Mouse (Mus musculus) CH12.LX (cell line): Measurements from ENCODE around the gene Prr15l. TPM values are rescaled to one million over a fixed set of nuclear protein-coding genes. Genes with fewer than 3 reads are reported as not detected.

Experiments used
- DNase-seq: peaks from one replicate; pipeline ENCODE4 v3.0.0-alpha.2; 2013; ENCODE audit errors: extremely low read depth
- H3K27ac ChIP-seq: 2 replicates; pipeline ENCODE4 v1.5.1; 2012; ENCODE audit warnings: low read depth, mild to moderate bottlenecking, control low read depth, moderate library complexity; ENCODE audit not compliant: insufficient read depth
- H3K27me3 ChIP-seq: replicated peaks from 2 replicates; pipeline ENCODE3; 2012; ENCODE audit warnings: inconsistent platforms
- H3K36me3 ChIP-seq, 2 experiments: replicated peaks in 1 of 2; 2 replicates each; pipeline versions ENCODE3 to v1.6.1; 2012; ENCODE audit warnings: inconsistent platforms in 1 of 2, low read length in 1 of 2, mild to moderate bottlenecking in 1 of 2, mixed read lengths in 1 of 2, moderate library complexity in 1 of 2; ENCODE audit not compliant: control insufficient read depth in 1 of 2, insufficient read depth in 1 of 2
- H3K4me1 ChIP-seq, 2 experiments: 2 replicates each; pipeline ENCODE4 v1.6.1; 2012; ENCODE audit warnings: inconsistent platforms in 1 of 2, moderate library complexity in 1 of 2; ENCODE audit not compliant: insufficient read depth in 2 of 2, control insufficient read depth in 1 of 2
- H3K4me2 ChIP-seq: 2 replicates; pipeline ENCODE4 v1.6.1; 2012; ENCODE audit warnings: low read depth, mild to moderate bottlenecking, control low read depth; ENCODE audit not compliant: poor library complexity, insufficient read depth, severe bottlenecking
- H3K4me3 ChIP-seq, 3 experiments: fragments of 150-350 bp in 1 of 3; sonication (generic) in 1 of 3; replicated peaks in 1 of 3; 2 replicates each; pipeline versions ENCODE3 to v1.5.1; 2011 to 2012; ENCODE audit warnings: low read depth in 2 of 3, low read length in 2 of 3, mild to moderate bottlenecking in 2 of 3, moderate library complexity in 2 of 3, control low read depth in 1 of 3, improper control_type of control experiment in 1 of 3, inconsistent platforms in 1 of 3, mixed read lengths in 1 of 3; ENCODE audit not compliant: poor library complexity in 1 of 3
- H3K79me2 ChIP-seq: replicated peaks from 2 replicates; pipeline ENCODE4 v1.6.1; 2012; ENCODE audit warnings: mild to moderate bottlenecking, moderate library complexity; ENCODE audit not compliant: control insufficient read depth, poor library complexity, insufficient read depth, severe bottlenecking; ENCODE audit errors: extremely low read depth
- H3K9ac ChIP-seq: 2 replicates; pipeline ENCODE4 v1.6.1; 2012; ENCODE audit warnings: low read depth, mild to moderate bottlenecking, control low read depth, moderate library complexity; ENCODE audit not compliant: insufficient read depth
- H3K9me3 ChIP-seq: replicated peaks from 2 replicates; pipeline ENCODE3; 2012; ENCODE audit warnings: low read length, inconsistent platforms, mixed read lengths
- CHD1 ChIP-seq: IDR thresholded peaks from 2 replicates; pipeline ENCODE4 v1.6.1; 2012; ENCODE audit warnings: low read depth, low read length, improper control_type of control experiment, inconsistent platforms
- CHD2 ChIP-seq: IDR thresholded peaks from 2 replicates; pipeline ENCODE4 v1.6.1; 2011; ENCODE audit warnings: low read length, improper control_type of control experiment
- E2F4 ChIP-seq: IDR thresholded peaks from 2 replicates; pipeline ENCODE4 v1.6.1; 2011; ENCODE audit warnings: low read depth, low read length, improper control_type of control experiment; ENCODE audit not compliant: insufficient replicate concordance
- EP300 ChIP-seq: IDR thresholded peaks from 2 replicates; pipeline ENCODE4 v1.6.1; 2011; ENCODE audit warnings: low read length, improper control_type of control experiment
- ETS1 ChIP-seq: conservative IDR thresholded peaks from 2 replicates; pipeline ENCODE4 v1.6.1; 2012; ENCODE audit warnings: low read depth, mild to moderate bottlenecking, inconsistent platforms, low read length, improper control_type of control experiment, moderate library complexity
- GABPA ChIP-seq: IDR thresholded peaks from 2 replicates; pipeline ENCODE4 v1.6.1; 2012; ENCODE audit warnings: low read depth, low read length, improper control_type of control experiment, inconsistent platforms; ENCODE audit not compliant: insufficient replicate concordance
- HCFC1 ChIP-seq: IDR thresholded peaks from 2 replicates; pipeline ENCODE4 v1.6.1; 2012; ENCODE audit warnings: low read depth, mild to moderate bottlenecking, inconsistent platforms, low read length, improper control_type of control experiment
- KAT2A ChIP-seq: IDR thresholded peaks from 2 replicates; pipeline ENCODE4 v1.6.1; 2012; ENCODE audit warnings: low read length, improper control_type of control experiment, inconsistent platforms; ENCODE audit not compliant: insufficient replicate concordance
- MAFK ChIP-seq: IDR thresholded peaks from 2 replicates; pipeline ENCODE4 v1.6.1; 2011; ENCODE audit warnings: low read length, improper control_type of control experiment; ENCODE audit not compliant: insufficient replicate concordance
- MEF2A ChIP-seq: IDR thresholded peaks from 2 replicates; pipeline ENCODE4 v1.6.1; 2014; ENCODE audit warnings: low read depth, mild to moderate bottlenecking, inconsistent platforms, low read length, improper control_type of control experiment, borderline replicate concordance
- MYC ChIP-seq: IDR thresholded peaks from 2 replicates; pipeline ENCODE4 v1.6.1; 2011; ENCODE audit warnings: low read depth, mild to moderate bottlenecking, improper control_type of control experiment, low read length
- POLR2A ChIP-seq: IDR thresholded peaks from 2 replicates; pipeline ENCODE4 v1.6.1; 2011; ENCODE audit warnings: low read depth, mild to moderate bottlenecking, improper control_type of control experiment, low read length
- POLR2AphosphoS2 ChIP-seq: IDR thresholded peaks from 2 replicates; pipeline ENCODE4 v1.6.1; 2011; ENCODE audit warnings: low read depth, low read length, improper control_type of control experiment
- USF1 ChIP-seq: IDR thresholded peaks from 2 replicates; pipeline ENCODE4 v1.6.1; 2014; ENCODE audit warnings: low read depth, mild to moderate bottlenecking, inconsistent platforms, low read length, improper control_type of control experiment
- ZC3H11A ChIP-seq: IDR thresholded peaks from 2 replicates; pipeline ENCODE4 v1.6.1; 2012; ENCODE audit warnings: low read depth, mild to moderate bottlenecking, inconsistent platforms, low read length, improper control_type of control experiment
- ZKSCAN1 ChIP-seq: IDR thresholded peaks from 2 replicates; pipeline ENCODE4 v1.6.1; 2012; ENCODE audit warnings: low read depth, inconsistent platforms, low read length, improper control_type of control experiment, borderline replicate concordance
- ZMIZ1 ChIP-seq: IDR thresholded peaks from 2 replicates; pipeline ENCODE4 v1.6.1; 2012; ENCODE audit warnings: low read depth, mild to moderate bottlenecking, inconsistent platforms, low read length, improper control_type of control experiment
- dilution Hi-C: fragments of 300-500 bp; cut with MboI; formaldehyde crosslinking; loops from 2 replicates; pipeline ENCODE4 v1.14.3; 2020; ENCODE audit warnings: low sequenced_read_pairs; ENCODE audit not compliant: extremely low pct_unique_long_range_greater_than_20kb, extremely low pct_ligation_motif_present
- in situ Hi-C: fragments of 300-500 bp; cut with MboI; formaldehyde crosslinking; loops from 3 replicates; pipeline ENCODE4 v1.14.3; 2019; ENCODE audit warnings: low sequenced_read_pairs, low pct_ligation_motif_present, low pct_unique_long_range_greater_than_20kb, mixed read lengths
- polyA plus RNA-seq: library from polyadenylated mRNA; unstranded; fragments of >175 nt; gene quantifications from 2 replicates; pipeline ENCODE4 v1.2.1, GENCODE M21; 2012; ENCODE audit warnings: low read depth; ENCODE audit not compliant: insufficient read length
- total RNA-seq, 2 experiments: library from RNA; depleted of rRNA; stranded (reverse); fragments of 300-350 nt in 1 of 2; fragments of >200 nt in 1 of 2; gene quantifications; 2 replicates each; pipeline ENCODE4 v1.2.3; 2012 to 2014

Prr15l gene
- total and polyA plus RNA-seq, 3 experiments: 0.08 to 0.31 TPM; not detected in 1

DNA sequence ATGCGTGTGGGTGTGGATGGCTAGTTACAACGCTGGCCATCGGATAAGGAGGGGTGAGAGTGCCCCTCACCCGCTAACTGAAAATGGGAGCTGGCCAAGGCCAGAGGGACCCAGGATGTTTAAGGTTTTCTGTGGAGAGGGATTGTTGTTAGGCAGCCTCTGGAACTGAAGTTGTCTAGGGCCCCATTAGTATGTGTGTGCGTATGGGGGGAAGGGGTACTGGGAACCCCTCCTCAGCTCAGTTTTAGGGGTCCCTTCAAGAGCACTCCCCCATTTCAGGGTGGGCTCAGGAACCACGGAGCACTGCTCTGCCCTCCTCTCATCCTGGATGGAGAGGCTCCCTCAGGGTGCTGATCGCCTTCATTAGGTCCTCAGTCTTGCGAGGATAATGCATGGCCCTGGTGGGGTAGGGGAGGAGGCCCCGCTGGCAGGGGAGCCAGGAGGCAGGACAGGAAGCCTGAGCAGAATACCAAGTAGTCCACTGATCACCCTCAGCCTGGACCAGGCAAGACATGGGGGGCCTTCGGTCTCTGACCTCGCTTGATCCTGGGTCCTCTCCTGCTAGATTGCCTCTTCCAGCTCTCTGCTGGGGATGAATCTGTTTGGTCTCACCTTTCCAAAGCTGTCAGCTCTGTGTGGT lies 34.6 kb upstream of the Prr15l start:
- Histone ChIP-seq H3K4me1 (no peaks in the 10 kb centered on the region), H3K4me3 (no peak overlapping the region), H3K79me2 (no peaks in the 10 kb centered on the region), H3K9ac (no peak overlapping the region)
- in situ Hi-C loops: no loop called here
- TF ChIP-seq POLR2AphosphoS2: no peak
- no peak for TF ChIP-seq ZKSCAN1
- no peak for TF ChIP-seq ZC3H11A
- TF ChIP-seq MAFK: no peak
- no peak for TF ChIP-seq CHD1
- TF ChIP-seq ETS1: no peak
- TF ChIP-seq EP300: no peak
- TF ChIP-seq, all 38 proteins: peak for 0
- peaks cover 3% of the 10 kb centered on the region for H3K9me3 ChIP-seq
- no peak for DNase-seq
- H3K4me2 ChIP-seq: no peak overlapping the region
- dilution Hi-C loops: no loop called here
- no peak overlapping the region for H3K27ac ChIP-seq
- H3K27me3 ChIP-seq: peaks cover 48% of the 10 kb centered on the region
- no peaks in the 10 kb centered on the region for H3K36me3 ChIP-seq

DNA sequence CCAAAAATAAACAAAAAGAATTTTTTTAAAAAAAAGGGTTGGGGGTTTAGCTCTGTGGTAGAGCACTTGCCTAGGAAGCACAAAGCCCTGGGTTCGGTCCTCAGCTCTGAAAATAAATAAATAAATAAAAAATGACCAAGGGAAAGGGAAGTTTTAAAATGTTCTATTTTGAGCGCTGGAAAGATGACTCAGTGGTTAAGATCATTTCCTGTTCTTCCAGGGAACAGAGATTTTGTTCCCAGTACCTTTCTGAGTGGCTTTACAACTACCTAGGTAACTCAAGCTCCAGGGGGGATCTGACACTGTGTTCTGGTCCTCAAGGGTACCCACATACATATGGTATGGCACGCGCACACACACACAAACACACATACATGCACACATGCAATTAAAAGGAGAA lies 32.0 kb upstream of the Prr15l start:
- Histone ChIP-seq H3K4me3 (no peak overlapping the region), H3K36me3 (no peaks in the 10 kb centered on the region), H3K9me3 (peaks cover 3% of the 10 kb centered on the region), H3K4me2 (no peak overlapping the region), H3K79me2 (no peaks in the 10 kb centered on the region), H3K9ac (no peak overlapping the region), H3K27ac (no peak overlapping the region), H3K4me1 (no peaks in the 10 kb centered on the region), H3K27me3 (peaks cover 47% of the 10 kb centered on the region)
- TF ChIP-seq ZMIZ1: no peak
- no peak for TF ChIP-seq POLR2A
- no peak for TF ChIP-seq KAT2A
- TF ChIP-seq GABPA: no peak
- TF ChIP-seq EP300: no peak
- no peak for TF ChIP-seq CHD2
- no peak for TF ChIP-seq MYC
- no peak for TF ChIP-seq HCFC1
- no peak for TF ChIP-seq E2F4
- no peak for TF ChIP-seq MEF2A
- no peak for TF ChIP-seq USF1
- in situ Hi-C loops (no loop called here), dilution Hi-C loops (no loop called here)
- no peak for DNase-seq
